Mouse (Mus musculus) cerebellum, adult 11-12 months (tissue): ENCODE results near the gene Pacs2.
A peak's percentile ranks its signal among the peaks of the same experiment; 100 is the strongest.

Source experiments
- DNase-seq: peaks from one replicate; pipeline ENCODE4 v3.0.0; 2022

Pacs2 gene

GRCm38 (mm10) chr12:113044916-113045677, 30.8 kb downstream of the Pacs2 start:
- peak; percentile 77 for DNase-seq

- no peak for DNase-seq
Measured at GRCm38 (mm10) chr12:113046861-113047260, 32.6 kb downstream of the Pacs2 start.

DNA sequence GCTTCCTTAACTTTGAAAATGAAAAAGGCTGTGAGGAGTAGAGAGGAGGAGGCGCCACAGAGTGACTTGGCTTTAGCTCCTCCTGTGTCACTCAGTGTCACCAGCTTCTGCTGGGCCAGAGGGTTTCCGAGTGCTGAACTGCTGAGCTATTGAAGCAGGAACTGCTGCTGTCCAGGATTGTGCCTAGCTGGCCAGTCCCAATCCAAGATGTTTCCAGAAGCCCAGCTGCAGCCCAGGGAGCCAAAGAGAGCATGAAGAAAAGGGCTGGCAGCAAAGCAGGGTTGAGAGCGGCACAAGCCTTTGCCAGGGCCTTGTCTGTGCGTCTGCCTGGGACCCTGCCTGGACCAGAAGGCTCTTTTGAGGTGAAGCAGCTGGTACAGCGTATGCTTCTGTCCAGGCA, 33.8 kb downstream of the Pacs2 start:
- DNase-seq, result no peak

DNA sequence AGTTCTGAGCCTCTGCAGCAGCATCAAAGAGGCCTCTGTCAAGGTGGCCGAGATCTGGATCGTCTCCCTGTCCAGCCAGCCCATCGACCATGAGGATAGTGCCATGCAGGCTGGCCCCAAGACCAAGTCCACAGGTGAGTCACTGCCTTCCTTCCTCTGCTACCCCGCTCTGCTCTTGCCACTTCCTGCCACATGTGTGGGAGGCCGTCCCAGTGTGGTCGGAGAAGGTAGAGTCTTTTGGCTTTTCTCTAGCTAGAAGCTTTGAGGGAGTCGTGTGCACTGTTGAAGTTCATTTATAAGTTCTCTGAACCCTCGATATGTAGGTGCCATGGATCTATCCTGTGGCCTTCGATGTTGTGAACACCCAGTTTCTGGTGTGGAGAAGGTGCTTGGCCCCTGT, 35.5 kb downstream of the Pacs2 start:
- no peak for DNase-seq

DNA sequence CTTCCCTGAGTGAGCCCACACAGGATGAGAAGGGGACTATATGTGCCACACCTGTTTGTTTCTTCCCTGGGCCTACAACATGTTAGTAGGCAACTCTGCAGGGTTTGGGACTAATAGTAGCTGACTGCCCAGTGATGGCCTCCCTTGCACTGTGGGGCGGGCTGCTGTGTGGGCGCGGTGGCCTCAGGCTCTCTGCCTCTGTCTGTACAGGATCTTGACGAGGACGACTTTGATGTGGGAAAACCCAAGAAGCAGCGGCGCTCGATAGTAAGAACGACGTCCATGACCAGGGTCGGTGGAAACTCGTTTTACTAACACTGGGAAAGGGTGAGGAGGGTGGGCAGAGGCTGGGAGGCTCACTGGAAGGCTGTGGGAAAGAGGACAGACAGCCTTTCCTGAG, 36.4 kb downstream of the Pacs2 start:
- DNase-seq, result no peak

- no peak for DNase-seq
Measured at GRCm38 (mm10) chr12:113051628-113052403, 37.5 kb downstream of the Pacs2 start.

DNA sequence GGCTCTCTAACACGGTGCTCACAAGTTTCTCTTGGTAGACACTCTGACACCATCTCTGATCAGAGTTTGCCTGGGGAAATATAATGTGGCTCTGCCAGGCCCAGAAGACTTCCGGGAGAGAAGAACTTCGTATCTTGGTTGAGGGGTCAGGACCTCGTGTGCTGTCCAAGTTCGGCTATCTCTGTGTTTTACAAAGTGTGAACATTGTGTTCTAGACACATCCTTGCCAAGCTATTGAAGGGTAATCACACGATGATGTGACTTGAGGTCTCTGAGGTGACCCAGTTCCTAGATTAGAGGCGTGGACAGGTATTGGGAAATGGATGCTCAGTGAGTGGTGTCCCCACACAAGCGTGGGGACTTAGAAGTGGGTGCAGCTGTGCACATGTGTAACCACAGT, 41.8 kb downstream of the Pacs2 start:
- no peak for DNase-seq

- no peak for DNase-seq
Measured at GRCm38 (mm10) chr12:113060178-113060577, 45.9 kb downstream of the Pacs2 start.

DNA sequence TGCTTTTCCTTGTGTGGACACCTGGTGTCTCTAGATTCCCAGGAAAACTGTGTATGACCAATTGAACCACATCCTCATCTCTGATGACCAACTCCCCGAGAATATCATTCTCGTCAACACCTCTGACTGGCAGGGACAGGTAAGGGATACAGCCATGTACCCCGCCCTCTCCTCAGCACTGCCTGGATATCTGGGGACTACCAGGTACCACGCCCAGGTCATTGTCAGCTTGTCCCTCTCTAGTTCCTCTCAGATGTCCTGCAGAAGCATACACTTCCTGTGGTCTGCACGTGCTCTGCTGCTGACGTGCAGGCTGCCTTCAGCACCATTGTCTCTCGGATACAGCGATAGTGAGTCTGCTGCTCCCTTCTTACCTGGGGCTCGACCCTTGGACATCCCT, 47.3 kb downstream of the Pacs2 start:
- DNase-seq, result no peak

DNA sequence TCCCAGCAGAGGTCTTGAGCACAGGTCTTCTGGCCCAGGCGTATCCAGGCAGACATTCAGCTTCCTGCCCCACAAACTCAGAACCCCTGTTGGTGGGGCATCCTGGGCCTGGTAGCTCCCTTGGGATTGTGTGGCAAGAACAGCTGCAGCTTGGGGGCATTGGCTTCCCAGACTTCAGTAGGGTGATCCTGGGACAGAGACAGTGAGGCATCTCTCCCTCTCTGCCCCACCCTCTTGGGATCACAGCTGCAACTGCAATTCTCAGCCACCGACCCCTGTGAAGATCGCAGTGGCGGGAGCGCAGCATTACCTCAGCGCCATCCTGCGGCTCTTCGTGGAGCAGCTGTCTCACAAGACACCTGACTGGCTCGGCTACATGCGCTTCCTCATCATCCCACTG, 47.9 kb downstream of the Pacs2 start:
- no peak for DNase-seq

DNA sequence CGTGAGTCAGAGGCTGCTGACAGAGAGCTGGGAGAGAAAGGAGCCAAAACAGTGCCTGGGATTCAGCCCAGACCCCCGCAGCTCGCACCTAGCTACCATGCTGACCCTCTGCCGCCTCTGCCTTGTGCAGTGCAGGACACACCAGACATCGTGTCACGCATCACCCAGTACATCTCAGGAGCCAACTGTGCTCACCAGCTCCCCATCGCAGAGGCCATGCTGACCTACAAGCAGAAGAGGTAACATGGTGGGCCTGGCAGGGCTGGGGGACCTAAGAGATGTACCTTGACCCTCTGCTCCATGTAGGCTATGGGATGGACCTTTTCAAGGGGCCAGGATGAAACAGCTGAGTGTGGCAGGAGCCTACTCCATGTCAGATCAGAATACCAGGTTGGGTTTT, 49.4 kb downstream of the Pacs2 start:
- DNase-seq, result no peak

- DNase-seq, result no peak
Measured at GRCm38 (mm10) chr12:113068002-113068401, 53.7 kb downstream of the Pacs2 start.

DNA sequence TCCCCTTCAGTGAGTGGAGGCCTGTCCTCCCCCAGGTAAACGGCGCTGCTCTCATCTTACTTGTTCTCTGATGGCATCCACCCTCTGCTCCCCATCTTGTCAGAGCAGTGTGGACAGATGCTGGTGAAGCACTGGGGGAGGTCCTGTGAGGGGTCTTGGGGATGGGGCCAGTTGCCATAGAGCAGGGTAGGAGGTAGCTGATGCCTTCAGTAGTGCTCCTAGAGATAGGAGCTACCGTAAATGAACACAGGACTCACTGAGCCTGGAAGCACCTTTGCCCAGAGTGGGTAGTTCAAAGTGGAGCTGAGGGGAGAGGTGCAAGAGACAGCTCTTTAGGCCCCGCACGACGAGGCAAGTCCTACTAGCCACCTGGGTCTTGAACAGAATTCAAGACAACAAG, 55.1 kb downstream of the Pacs2 start:
- DNase-seq, result no peak

DNA sequence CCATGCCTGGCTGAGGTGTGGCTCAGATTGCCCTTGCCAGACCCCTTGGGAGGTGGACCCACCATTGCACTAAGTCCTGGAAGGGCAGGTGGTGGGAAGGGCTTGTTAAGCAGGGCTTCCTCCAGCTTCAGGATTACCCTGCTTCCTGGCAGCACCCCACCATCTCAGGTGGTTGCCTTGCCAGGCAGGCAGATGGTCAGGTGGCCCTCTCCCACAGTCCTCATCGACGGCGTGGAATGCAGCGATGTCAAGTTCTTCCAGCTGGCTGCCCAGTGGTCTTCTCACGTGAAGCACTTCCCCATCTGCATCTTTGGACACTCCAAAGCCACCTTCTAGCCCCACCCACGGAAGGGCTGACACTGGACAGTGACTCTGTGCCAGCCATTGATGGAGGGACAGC, 57.0 kb downstream of the Pacs2 start:
- no peak for DNase-seq

DNA sequence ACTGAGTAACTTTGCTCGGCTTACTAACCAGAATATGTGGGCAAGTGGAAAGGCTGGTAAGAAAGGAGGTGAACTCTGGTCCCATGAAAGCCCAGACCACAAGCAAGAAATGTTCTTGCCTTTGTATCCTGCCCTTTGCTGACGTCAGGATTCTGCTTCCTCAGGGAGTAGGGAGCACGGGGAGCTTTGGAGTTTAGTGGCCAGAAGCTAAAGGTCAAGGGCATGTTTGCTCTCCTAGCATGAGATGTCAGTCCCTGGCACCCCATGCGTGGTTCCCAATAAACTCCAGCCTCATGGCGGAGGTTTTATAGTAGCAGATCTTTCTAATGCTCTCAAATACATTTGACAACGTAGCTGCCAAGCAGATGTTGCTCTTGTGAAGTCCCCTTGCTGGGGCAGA, 57.5 kb downstream of the Pacs2 start:
- DNase-seq, result no peak

DNA sequence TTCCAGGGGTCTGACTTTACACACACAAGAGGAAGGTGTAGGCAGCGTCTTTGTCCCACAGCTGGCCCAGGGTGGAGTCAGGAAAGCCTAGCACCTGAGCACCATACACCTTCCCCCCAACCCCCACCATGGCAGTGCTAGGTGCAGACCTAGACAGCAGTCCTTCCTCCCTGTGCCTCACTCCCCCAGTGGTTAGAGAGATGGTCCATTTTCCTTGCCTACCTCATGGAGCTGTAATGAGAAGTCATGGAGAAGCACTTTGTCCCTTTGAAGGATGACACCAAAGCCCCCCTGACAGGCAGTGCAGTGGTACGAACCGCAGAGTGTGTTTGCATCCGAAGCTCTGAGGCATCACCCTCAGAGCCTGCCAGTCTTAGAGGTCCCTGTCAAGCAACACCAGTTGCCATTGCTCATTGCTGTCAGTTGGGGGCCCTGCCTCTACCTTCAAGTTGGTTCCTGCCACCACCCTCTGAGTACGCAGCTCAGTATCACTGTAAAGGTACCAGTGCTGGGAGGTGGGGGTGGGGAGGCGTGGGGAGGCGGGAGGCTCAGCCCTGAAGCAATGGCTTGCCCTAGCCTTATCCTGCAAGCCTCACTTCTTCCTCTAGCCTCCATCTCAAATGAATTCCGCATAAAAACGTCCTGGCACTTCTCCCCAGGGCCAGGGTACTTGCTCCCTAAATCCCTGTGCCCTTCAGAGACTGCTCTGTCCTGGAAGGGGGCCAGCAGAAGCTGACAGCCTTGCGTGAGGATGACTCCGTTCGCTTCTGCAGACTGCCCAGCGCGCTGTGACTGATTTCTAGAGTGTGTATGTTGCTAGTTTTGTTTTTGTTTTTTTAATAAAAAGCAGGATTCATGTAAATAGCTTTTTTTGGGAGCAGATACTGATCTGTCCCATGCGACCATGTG, 59.4 kb downstream of the Pacs2 start:
- DNase-seq, result peak; percentile 75

DNA sequence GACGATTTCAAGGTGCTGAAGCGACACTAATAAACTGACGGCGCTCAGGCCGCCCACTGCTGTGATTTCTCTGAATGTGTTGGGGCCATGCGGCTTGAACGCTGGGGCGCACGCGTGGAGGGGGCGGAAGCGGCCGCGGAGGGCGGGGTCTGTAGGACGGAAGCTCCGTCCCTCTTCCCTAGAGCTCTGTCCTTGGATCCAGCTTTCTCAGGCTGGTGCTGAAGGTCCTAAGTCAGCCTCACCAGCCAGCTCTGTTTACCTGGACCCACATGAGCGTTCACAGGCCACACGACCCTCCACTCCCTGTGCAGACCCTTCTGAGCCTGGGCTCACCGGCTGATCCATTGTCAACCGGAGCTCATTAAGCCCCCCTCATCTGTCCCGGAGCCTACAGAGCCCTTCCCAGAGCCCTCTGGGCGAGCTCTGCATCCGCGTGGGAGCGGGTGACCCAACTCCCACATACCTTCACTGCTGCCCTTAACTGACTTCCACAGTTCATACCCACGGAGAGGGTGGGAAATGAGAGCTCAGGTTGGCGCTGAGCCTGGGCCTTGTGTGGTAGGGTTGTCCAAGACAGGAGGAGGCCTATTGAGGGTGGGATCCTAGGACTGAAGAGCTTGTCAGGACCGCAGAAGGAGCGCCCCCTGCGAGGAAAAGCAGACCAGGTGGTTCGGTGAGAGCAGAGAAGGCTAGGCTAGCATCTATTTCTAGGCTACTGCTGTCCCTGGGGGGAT, 60.2 kb downstream of the Pacs2 start, which contains the start of gene Tex22:
Gene Tex22, plus strand, starts transcription at position 174 of the 734 bp plus-strand sequence.
- peak; percentile 91 for DNase-seq

- peak; percentile 92 for DNase-seq
Measured at GRCm38 (mm10) chr12:113075063-113075454, 60.8 kb downstream of the Pacs2 start.

- no peak for DNase-seq
Measured at GRCm38 (mm10) chr12:113075486-113075885, 61.2 kb downstream of the Pacs2 start.

GRCm38 (mm10) chr12:113087276-113087675, 73.0 kb downstream of the Pacs2 start:
- DNase-seq, result no peak

- DNase-seq, result no peak
Measured at GRCm38 (mm10) chr12:113088026-113088425, 73.7 kb downstream of the Pacs2 start.

DNA sequence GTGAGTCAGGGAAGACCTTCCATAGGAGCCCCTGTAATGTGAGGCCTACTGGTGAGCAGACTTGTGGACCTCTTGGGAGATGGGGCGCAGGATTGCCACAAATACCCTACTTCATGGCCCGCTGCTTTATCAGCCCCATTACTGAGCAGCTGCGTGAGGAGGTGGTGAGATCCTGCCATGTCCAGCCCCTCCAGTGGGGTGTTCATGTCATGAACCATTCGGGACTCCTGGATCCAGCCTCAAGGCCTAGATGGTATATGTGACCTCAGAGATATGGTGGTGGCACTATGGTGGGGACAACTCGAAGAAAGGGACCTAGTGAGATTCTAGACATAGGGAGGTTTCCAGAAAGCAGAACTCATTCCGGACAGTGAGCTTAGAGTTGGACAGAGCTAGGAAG, 74.8 kb downstream of the Pacs2 start:
- DNase-seq, result no peak

- no peak for DNase-seq
Measured at GRCm38 (mm10) chr12:113090053-113090452, 75.7 kb downstream of the Pacs2 start.
